Mouse (Mus musculus) adrenal gland, adult 10 weeks (tissue): ENCODE measurements around the gene Usp10. TPM values are rescaled to one million over a fixed set of nuclear protein-coding genes. Genes with fewer than 3 reads are reported as not detected.

Source experiments
- polyA plus RNA-seq: library from polyadenylated mRNA; stranded (reverse); fragments of 350-450 nt; fragmentation: Illumina TruSeq; extraction: RNeasy Lipid Tissue Mini Kit (QIAGEN cat#74804); gene quantifications from one replicate; pipeline ENCODE4 v1.2.3, GENCODE M21; 2014; ENCODE audit warnings: low read depth, low replicate concordance

Gene Usp10
- 37.8 TPM for polyA plus RNA-seq

DNA sequence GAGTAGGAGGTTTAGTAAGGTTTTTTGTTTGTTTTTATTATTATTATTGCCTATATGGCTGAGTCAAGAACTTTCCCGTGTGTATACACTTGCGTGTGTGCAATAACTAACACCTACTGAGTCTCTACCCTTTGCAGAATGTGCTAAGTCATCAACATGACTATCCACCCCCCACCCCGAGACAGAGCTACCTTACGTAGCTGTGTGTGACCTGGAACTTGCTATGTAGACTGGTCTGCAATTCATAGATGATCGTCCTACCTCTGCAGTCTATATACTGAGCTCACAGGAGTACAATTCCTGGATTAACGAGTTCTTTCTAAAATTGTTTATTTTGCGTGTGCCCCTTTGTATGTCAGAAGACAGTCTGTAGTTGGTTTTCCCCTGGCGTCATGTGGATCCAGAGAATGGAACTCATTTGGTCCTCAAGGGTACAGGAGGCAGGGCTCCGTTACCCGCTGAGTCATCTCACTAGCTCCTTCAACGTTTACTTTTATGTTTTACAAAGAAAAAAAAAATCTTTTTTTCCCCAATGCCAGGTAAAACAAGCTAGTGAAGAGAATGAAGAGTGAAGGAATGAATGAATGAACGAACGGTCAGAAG lies at the start of gene Usp10:
Gene Usp10 (plus strand): TSS at position 417 of the 603 bp plus-strand sequence.

DNA sequence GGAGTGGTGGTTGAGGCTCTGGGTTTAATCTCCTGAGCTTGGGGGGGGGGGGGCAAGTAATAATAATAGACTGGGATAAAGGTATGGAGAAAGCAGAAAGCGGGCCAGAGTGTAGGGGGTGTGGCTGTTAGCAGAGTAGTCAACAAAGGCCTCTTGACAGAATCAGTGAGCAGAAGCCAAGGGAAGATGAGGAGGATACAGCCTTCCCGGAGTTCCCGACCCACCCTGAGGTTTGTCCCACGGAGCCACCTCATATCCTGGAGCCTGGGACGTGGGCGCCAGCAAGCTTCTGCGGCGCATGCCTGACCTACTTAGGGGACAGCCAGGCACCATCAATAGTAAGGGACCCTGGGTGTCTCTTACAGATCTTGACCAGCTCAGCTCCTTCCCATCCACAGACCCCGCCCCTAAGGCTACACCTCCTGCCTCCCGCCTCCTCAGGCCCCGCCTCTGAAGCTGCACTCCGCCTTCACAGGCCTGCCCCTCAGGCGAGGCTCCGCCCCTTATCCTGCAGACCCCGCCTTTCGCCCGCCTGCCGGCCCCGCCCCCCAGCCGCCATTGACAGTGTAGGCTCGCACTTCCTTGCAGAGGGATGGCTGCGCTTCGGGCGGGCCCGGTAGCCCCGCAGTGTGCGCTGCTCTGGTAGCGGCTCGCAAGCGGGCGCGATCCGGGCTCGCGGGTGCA lies 48.3 kb upstream of the Usp10 start, which contains the start of gene Klhl36:
Gene Klhl36 (plus strand): TSS at position 561 of the 684 bp plus-strand sequence.

DNA sequence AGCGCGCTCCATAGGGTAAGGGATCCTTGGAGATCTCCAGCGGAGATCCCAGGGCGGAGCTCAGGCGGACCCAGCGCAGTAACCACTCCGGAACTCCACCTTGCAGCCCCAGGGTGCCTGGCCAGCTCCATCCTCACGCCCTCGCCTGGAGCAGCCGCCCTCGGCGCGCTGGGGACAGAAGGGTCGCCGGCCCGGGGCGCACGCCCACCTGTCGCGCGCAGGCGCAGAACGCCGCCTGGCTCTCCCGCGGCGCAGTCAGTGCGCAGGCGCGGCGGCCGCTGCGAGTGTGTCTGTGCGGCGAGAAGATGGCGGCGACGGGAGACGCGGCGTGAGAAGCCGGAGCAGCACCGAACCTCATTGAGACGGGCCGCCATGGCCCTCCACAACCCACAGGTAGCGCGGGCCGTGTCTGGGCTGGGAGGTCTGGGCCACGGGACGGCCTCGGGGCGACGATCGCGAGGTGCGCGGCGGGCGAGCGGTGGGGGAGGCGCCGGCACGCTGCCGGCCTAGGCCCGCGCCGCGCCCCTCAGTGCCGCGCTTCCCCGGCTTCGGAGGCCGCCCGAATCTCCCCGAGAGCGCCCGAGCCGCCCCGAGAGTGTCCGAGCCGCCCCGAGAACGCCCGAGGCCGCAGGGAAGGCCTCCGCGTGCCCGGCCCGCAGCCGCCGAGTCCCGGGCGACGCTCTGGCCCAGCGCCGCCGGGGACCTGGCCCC lies 542 bp downstream of the Usp10 start, which contains the start of gene Gm20388:
Gene Gm20388 (plus strand): TSS at position 295 of the 711 bp plus-strand sequence.

DNA sequence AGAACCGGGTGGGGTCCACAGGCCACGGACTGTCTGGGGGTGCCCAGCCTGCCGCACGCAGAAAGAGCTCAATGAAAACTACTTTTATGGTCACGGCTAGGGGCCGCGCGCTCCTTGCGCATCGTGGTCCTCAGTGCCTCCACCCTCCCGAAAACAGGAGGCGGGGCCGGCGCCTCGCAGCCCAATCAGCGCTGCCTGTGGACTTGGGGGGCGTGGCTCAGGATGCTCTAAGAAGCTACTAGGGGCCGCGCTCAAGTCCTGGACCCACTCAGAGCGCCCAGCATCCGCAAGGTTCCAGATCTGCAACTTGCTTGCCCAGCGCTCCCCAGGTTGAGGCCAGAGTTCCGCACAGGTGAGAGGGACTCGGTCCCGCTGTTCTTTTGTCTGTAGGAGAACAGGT lies 82.1 kb downstream of the Usp10 start, which contains the start of gene Crispld2:
Gene Crispld2 (plus strand): TSS at position 190 of the 400 bp plus-strand sequence.

Other genes starting within 250 kb of the Usp10 start
- 2.9 TPM for gene Wfdc1, start 244.0 kb upstream of the Usp10 start, polyA plus RNA-seq
- not detected for gene Atp2c2, start 210.4 kb upstream of the Usp10 start, polyA plus RNA-seq
- 2.3 TPM for gene Tldc1, start 131.9 kb upstream of the Usp10 start, polyA plus RNA-seq
- 2.4 TPM for gene Cotl1, start 69.8 kb upstream of the Usp10 start, polyA plus RNA-seq
- gene Klhl36, start 48.1 kb upstream of the Usp10 start, polyA plus RNA-seq: not detected
- 7.6 TPM for gene Gm20388, start 481 bp downstream of the Usp10 start, polyA plus RNA-seq
- 3.7 TPM for gene Crispld2, start 82.1 kb downstream of the Usp10 start, polyA plus RNA-seq
- gene Zdhhc7, start 191.1 kb downstream of the Usp10 start, polyA plus RNA-seq: 2.9 TPM
- 37.1 TPM for gene 6430548M08Rik, start 203.8 kb downstream of the Usp10 start, polyA plus RNA-seq